Mouse (Mus musculus) megakaryocyte, embryonic 14.5 days (primary cell): ENCODE data around the gene Zfp9. TPM values are rescaled to one million over a fixed set of nuclear protein-coding genes. Genes with fewer than 3 reads are reported as not detected.
A peak's percentile ranks its signal among the peaks of the same experiment; 100 is the strongest.

Experiments used
- H3K27me3 ChIP-seq: replicated peaks from 2 replicates; pipeline ENCODE3; 2012; ENCODE audit warnings: inconsistent platforms
- H3K36me3 ChIP-seq: replicated peaks from 2 replicates; pipeline ENCODE3; 2012; ENCODE audit warnings: low read length, inconsistent platforms, mixed read lengths
- H3K4me1 ChIP-seq: 2 replicates; pipeline ENCODE4 v1.6.1; 2012; ENCODE audit warnings: inconsistent platforms
- H3K4me3 ChIP-seq: replicated peaks from 2 replicates; pipeline ENCODE3; 2012; ENCODE audit warnings: moderate library complexity, mild to moderate bottlenecking, inconsistent platforms
- H3K9me3 ChIP-seq: 2 replicates; pipeline ENCODE4 v1.6.1; 2012; ENCODE audit warnings: inconsistent platforms
- FLI1 ChIP-seq: IDR thresholded peaks from 2 replicates; pipeline ENCODE4 v1.6.1; 2012; ENCODE audit warnings: low read length, inconsistent platforms, mixed read lengths
- GATA1 ChIP-seq: IDR thresholded peaks from 3 replicates; pipeline ENCODE4 v1.6.1; 2012; ENCODE audit warnings: mixed read lengths, low read length, inconsistent platforms, borderline replicate concordance
- polyA plus RNA-seq: library from polyadenylated mRNA; stranded (reverse); fragments of >175 nt; gene quantifications from 2 replicates; pipeline ENCODE4 v1.2.3, GENCODE M21; 2012; ENCODE audit warnings: low replicate concordance; ENCODE audit not compliant: insufficient read depth

Gene Zfp9
- polyA plus RNA-seq, result 0.06 TPM in 1 of 2 replicates, not detected in the other

- H3K4me3 ChIP-seq, result peak within 1 kb of the TSS; percentile 91
- peaks cover 64% of the 10 kb centered on the region for H3K27me3 ChIP-seq
- H3K9me3 ChIP-seq, result peaks cover 7% of the 10 kb centered on the region
- peaks cover 13% of the 10 kb centered on the region for H3K4me1 ChIP-seq
- no peak for TF ChIP-seq GATA1
- no peak for TF ChIP-seq FLI1
- H3K36me3 ChIP-seq, result no peaks in the 10 kb centered on the region
Measured at GRCm38 (mm10) chr6:118478957-118479708, at the start of gene Zfp9. Gene Zfp9, minus strand, starts transcription at chr6:118479320.

- H3K9me3 ChIP-seq, result no peaks in the 10 kb centered on the region
- no peak overlapping the region for H3K4me3 ChIP-seq
- TF ChIP-seq FLI1 (no peak), GATA1 (no peak)
Measured at GRCm38 (mm10) chr6:118520668-118521067, 41.5 kb upstream of the Zfp9 start.

GRCm38 (mm10) chr6:118513335-118514012 lies 34.4 kb upstream of the Zfp9 start:
- H3K9me3 ChIP-seq, result no peaks in the 10 kb centered on the region
- no peaks in the 10 kb centered on the region for H3K4me1 ChIP-seq
- no peak overlapping the region for H3K4me3 ChIP-seq
- TF ChIP-seq FLI1 (no peak), GATA1 (no peak)
- no peaks in the 10 kb centered on the region for H3K27me3 ChIP-seq
- H3K36me3 ChIP-seq, result peaks cover 60% of the 10 kb centered on the region

More at GRCm38 (mm10) chr6:118520668-118521067, 41.5 kb upstream of the Zfp9 start:
- Histone ChIP-seq H3K36me3 (peaks cover 86% of the 10 kb centered on the region), H3K27me3 (no peaks in the 10 kb centered on the region), H3K4me1 (no peaks in the 10 kb centered on the region)

- H3K9me3 ChIP-seq, result no peaks in the 10 kb centered on the region
- H3K27me3 ChIP-seq, result no peaks in the 10 kb centered on the region
- H3K4me3 ChIP-seq, result no peak overlapping the region
- no peaks in the 10 kb centered on the region for H3K4me1 ChIP-seq
- no peak for TF ChIP-seq FLI1
- H3K36me3 ChIP-seq, result peaks cover 13% of the 10 kb centered on the region
Measured at GRCm38 (mm10) chr6:118499010-118499409, 19.9 kb upstream of the Zfp9 start.

- peaks cover 55% of the 10 kb centered on the region for H3K27me3 ChIP-seq
- H3K4me3 ChIP-seq, result no peak overlapping the region
- peaks cover 13% of the 10 kb centered on the region for H3K4me1 ChIP-seq
- no peak for TF ChIP-seq FLI1
- no peak for TF ChIP-seq GATA1
- H3K9me3 ChIP-seq, result peaks cover 7% of the 10 kb centered on the region
- H3K36me3 ChIP-seq, result no peaks in the 10 kb centered on the region
Measured at GRCm38 (mm10) chr6:118482125-118482524, 3.0 kb upstream of the Zfp9 start.

GRCm38 (mm10) chr6:118477875-118478785 lies 990 bp downstream of the Zfp9 start:
- no peak for TF ChIP-seq GATA1
- TF ChIP-seq FLI1, result no peak
- no peak overlapping the region for H3K4me3 ChIP-seq
- peaks cover 60% of the 10 kb centered on the region for H3K27me3 ChIP-seq
- no peaks in the 10 kb centered on the region for H3K36me3 ChIP-seq
- peaks cover 13% of the 10 kb centered on the region for H3K4me1 ChIP-seq
- H3K9me3 ChIP-seq, result peaks cover 7% of the 10 kb centered on the region

GRCm38 (mm10) chr6:118462069-118462705 lies 16.9 kb downstream of the Zfp9 start:
- H3K4me1 ChIP-seq, result no peaks in the 10 kb centered on the region
- peaks cover 12% of the 10 kb centered on the region for H3K27me3 ChIP-seq
- no peaks in the 10 kb centered on the region for H3K36me3 ChIP-seq
- H3K4me3 ChIP-seq, result no peak overlapping the region
- TF ChIP-seq GATA1 (no peak), FLI1 (no peak)
- H3K9me3 ChIP-seq, result no peaks in the 10 kb centered on the region

- no peak overlapping the region for H3K4me3 ChIP-seq
- no peaks in the 10 kb centered on the region for H3K9me3 ChIP-seq
- peaks cover 8% of the 10 kb centered on the region for H3K27me3 ChIP-seq
- TF ChIP-seq GATA1, result no peak
- no peak for TF ChIP-seq FLI1
- H3K4me1 ChIP-seq, result peaks cover 18% of the 10 kb centered on the region
- no peaks in the 10 kb centered on the region for H3K36me3 ChIP-seq
Measured at GRCm38 (mm10) chr6:118457726-118458125, 21.4 kb downstream of the Zfp9 start.

- no peaks in the 10 kb centered on the region for H3K36me3 ChIP-seq
- TF ChIP-seq GATA1, result no peak
- no peak for TF ChIP-seq FLI1
- H3K9me3 ChIP-seq, result no peaks in the 10 kb centered on the region
- peaks cover 6% of the 10 kb centered on the region for H3K27me3 ChIP-seq
- peak within 1 kb of the TSS; percentile 98 for H3K4me3 ChIP-seq
- peaks cover 18% of the 10 kb centered on the region for H3K4me1 ChIP-seq
Measured at GRCm38 (mm10) chr6:118455042-118455631, 24.0 kb downstream of the Zfp9 start, which contains the start of gene Zfp248. Gene Zfp248, minus strand, starts transcription at chr6:118455528.
